In genomic region chr5:62581699-62582098, GRCm38 (mm10) we compare ENCODE assay signal across 20 mouse cellular contexts.
DNase-seq lines count a peak whose midpoint lies in the region; ATAC-seq lines count a peak whose summit lies in the region.
"Had no signal": no experiment of that assay in that cellular context is flagged by ENCODE, and none has a peak within 500 bp of the region (broad histone marks: within the 10 kb centered on the region; RNA-seq: fewer than 3 reads in every experiment).

No protein-coding gene starts in this region.

- ATAC-seq in forebrain, embryonic 12.5 days (ENCODE audit: low FRiP score) = peak; percentile 68; the same call in 1 of the 2 replicates
- ATAC-seq in forebrain, embryonic 15.5 days (replicated peaks) = peak; percentile 87
- no peak for ATAC-seq in heart, embryonic 11.5 days (replicated peaks; ENCODE audit: insufficient number of reproducible peaks, low FRiP score, low TSS enrichment)
- ATAC-seq: intestine, embryonic 15.5 days had no signal

- no peak for DNase-seq in forebrain, embryonic 10.5 days (ENCODE audit: extremely low spot score, low spot score)
- peak; percentile 18 for DNase-seq in brain, adult 2 months (ENCODE audit: low read depth, low spot score)
- DNase-seq in layer of hippocampus, adult 9-10 months (ENCODE audit: low spot score) = peak; percentile 18
- no peak for DNase-seq in heart, postnatal 4 days
- DNase-seq: adrenal gland, postnatal 10 days; cerebellum, adult 18-20 months; cerebellum, postnatal 14 days; embryo, embryonic 11 days; gastrocnemius, postnatal 36 days; heart, adult 18-20 months; heart, postnatal 14 days had no signal

- H3K27me3 ChIP-seq in forebrain, embryonic 12.5 days = no peaks in the 10 kb centered on the region
- no peaks in the 10 kb centered on the region for H3K27me3 ChIP-seq in forebrain, embryonic 10.5 days (ENCODE audit: poor library complexity, severe bottlenecking)
- no peaks in the 10 kb centered on the region for H3K27me3 ChIP-seq in forebrain, embryonic 15.5 days
- no peaks in the 10 kb centered on the region for H3K27me3 ChIP-seq in heart, embryonic 11.5 days (ENCODE audit: control insufficient read depth, insufficient read depth, low read length)
- H3K27me3 ChIP-seq: embryonic facial prominence, embryonic 15.5 days; heart, embryonic 15.5 days; intestine, embryonic 15.5 days had no signal

- WGBS in forebrain, embryonic 12.5 days = 35% methylated on average over 3 of the region's 3 CpGs
- 69% methylated on average over 3 of the region's 3 CpGs for WGBS in forebrain, embryonic 10.5 days
- 10% methylated on average over 3 of the region's 3 CpGs for WGBS in forebrain, embryonic 15.5 days
- 79% methylated on average over 3 of the region's 3 CpGs for WGBS in heart, embryonic 11.5 days (ENCODE audit: insufficient replicate concordance)

- 0 out of 2 replicates have a peak, but pooled peaks cover 4% of the 10 kb centered on the region for H3K4me1 ChIP-seq in forebrain, embryonic 12.5 days
- no peaks in the 10 kb centered on the region; the same call in 1 of the 2 replicates for H3K4me1 ChIP-seq in forebrain, embryonic 10.5 days
- H3K4me1 ChIP-seq in forebrain, embryonic 15.5 days = peaks cover 5% of the 10 kb centered on the region
- H3K4me1 ChIP-seq in heart, embryonic 11.5 days (ENCODE audit: control insufficient read depth, insufficient read depth, low read length) = no peaks in the 10 kb centered on the region
- H3K4me1 ChIP-seq: embryonic facial prominence, embryonic 15.5 days; heart, embryonic 10.5 days; heart, embryonic 15.5 days; hindbrain, embryonic 10.5 days; intestine, embryonic 15.5 days had no signal

- no peaks in the 10 kb centered on the region for H3K9me3 ChIP-seq in forebrain, embryonic 12.5 days
- no peaks in the 10 kb centered on the region for H3K9me3 ChIP-seq in forebrain, embryonic 10.5 days
- no peaks in the 10 kb centered on the region for H3K9me3 ChIP-seq in forebrain, embryonic 15.5 days
- H3K9me3 ChIP-seq in heart, embryonic 11.5 days (replicated peaks; ENCODE audit: control insufficient read depth, low read length) = no peaks in the 10 kb centered on the region
- H3K9me3 ChIP-seq: embryonic facial prominence, embryonic 15.5 days; heart, embryonic 10.5 days; heart, embryonic 15.5 days; hindbrain, embryonic 10.5 days; intestine, embryonic 15.5 days had no signal

- no peak overlapping the region for H3K4me3 ChIP-seq in forebrain, embryonic 12.5 days (replicated peaks)
- H3K4me3 ChIP-seq in forebrain, embryonic 10.5 days = no peak overlapping the region
- H3K4me3 ChIP-seq in forebrain, embryonic 15.5 days = no peak overlapping the region
- H3K4me3 ChIP-seq in heart, embryonic 11.5 days (ENCODE audit: low read depth, low read length) = no peak overlapping the region
- H3K4me3 ChIP-seq: embryonic facial prominence, embryonic 15.5 days; heart, embryonic 10.5 days; heart, embryonic 15.5 days; hindbrain, embryonic 10.5 days; intestine, embryonic 15.5 days had no signal

- H3K9ac ChIP-seq in forebrain, embryonic 12.5 days = no peak overlapping the region
- H3K9ac ChIP-seq in forebrain, embryonic 15.5 days (replicated peaks) = no peak overlapping the region
- H3K9ac ChIP-seq in heart, embryonic 11.5 days (ENCODE audit: low read depth, low read length) = no peak overlapping the region
- H3K9ac ChIP-seq: embryonic facial prominence, embryonic 15.5 days; heart, embryonic 15.5 days; hindbrain, embryonic 14.5 days; intestine, embryonic 15.5 days had no signal

- H3K27ac ChIP-seq in forebrain, embryonic 12.5 days = no peak overlapping the region
- no peak overlapping the region for H3K27ac ChIP-seq in forebrain, embryonic 10.5 days
- no peak overlapping the region for H3K27ac ChIP-seq in forebrain, embryonic 15.5 days (replicated peaks)
- no peak overlapping the region for H3K27ac ChIP-seq in heart, embryonic 11.5 days (ENCODE audit: low read depth, low read length)
- H3K27ac ChIP-seq: embryonic facial prominence, embryonic 15.5 days; heart, embryonic 10.5 days; heart, embryonic 15.5 days; hindbrain, embryonic 10.5 days; hindbrain, embryonic 14.5 days; intestine, embryonic 15.5 days had no signal

- no peaks in the 10 kb centered on the region for H3K36me3 ChIP-seq in forebrain, embryonic 12.5 days (replicated peaks)
- H3K36me3 ChIP-seq in forebrain, embryonic 10.5 days (replicated peaks) = no peaks in the 10 kb centered on the region
- H3K36me3 ChIP-seq in forebrain, embryonic 15.5 days = no peaks in the 10 kb centered on the region
- H3K36me3 ChIP-seq in heart, embryonic 11.5 days (ENCODE audit: control insufficient read depth, insufficient read depth, low read length) = no peaks in the 10 kb centered on the region
- H3K36me3 ChIP-seq: embryonic facial prominence, embryonic 15.5 days; heart, embryonic 10.5 days; heart, embryonic 15.5 days; hindbrain, embryonic 10.5 days; intestine, embryonic 15.5 days had no signal

- H3K4me2 ChIP-seq in forebrain, embryonic 12.5 days = no peak overlapping the region
- no peak overlapping the region for H3K4me2 ChIP-seq in forebrain, embryonic 15.5 days (replicated peaks)
- no peak overlapping the region for H3K4me2 ChIP-seq in heart, embryonic 11.5 days
- H3K4me2 ChIP-seq: embryonic facial prominence, embryonic 15.5 days; heart, embryonic 15.5 days; hindbrain, embryonic 14.5 days; intestine, embryonic 15.5 days had no signal

Comparison
In these comparisons a context has a peak if more than half of its experiments do, and no peak if none do; other contexts are left out.
1. DNase-seq: peak in brain, adult 2 months (single experiment) and layer of hippocampus, adult 9-10 months (single experiment); none in forebrain, embryonic 10.5 days (single experiment) and heart, postnatal 4 days (single experiment).